Mouse (Mus musculus) embryonic stem cell, embryonic (primary cell): Measurements from ENCODE around the gene 1700029F12Rik.

ENCODE experiments used
- CTCF ChIA-PET, 4 experiments: fragments of 300-600 bp in 2 of 4; fragments of 350-600 bp in 2 of 4; sonication (Branson Sonifier 250); formaldehyde crosslinking; loops; one replicate each; lab custom pipeline; 2022; ENCODE audit warnings: inconsistent platforms in 2 of 4; lab: Charles Lee
- POLR2A ChIA-PET, 4 experiments: fragments of 300-600 bp in 2 of 4; fragments of 350-600 bp in 2 of 4; sonication (Branson Sonifier 250); formaldehyde crosslinking; loops; one replicate each; lab custom pipeline; 2022; ENCODE audit warnings: antibody characterized with exemption in 4 of 4, inconsistent platforms in 1 of 4; lab: Charles Lee

The 1700029F12Rik gene

DNA sequence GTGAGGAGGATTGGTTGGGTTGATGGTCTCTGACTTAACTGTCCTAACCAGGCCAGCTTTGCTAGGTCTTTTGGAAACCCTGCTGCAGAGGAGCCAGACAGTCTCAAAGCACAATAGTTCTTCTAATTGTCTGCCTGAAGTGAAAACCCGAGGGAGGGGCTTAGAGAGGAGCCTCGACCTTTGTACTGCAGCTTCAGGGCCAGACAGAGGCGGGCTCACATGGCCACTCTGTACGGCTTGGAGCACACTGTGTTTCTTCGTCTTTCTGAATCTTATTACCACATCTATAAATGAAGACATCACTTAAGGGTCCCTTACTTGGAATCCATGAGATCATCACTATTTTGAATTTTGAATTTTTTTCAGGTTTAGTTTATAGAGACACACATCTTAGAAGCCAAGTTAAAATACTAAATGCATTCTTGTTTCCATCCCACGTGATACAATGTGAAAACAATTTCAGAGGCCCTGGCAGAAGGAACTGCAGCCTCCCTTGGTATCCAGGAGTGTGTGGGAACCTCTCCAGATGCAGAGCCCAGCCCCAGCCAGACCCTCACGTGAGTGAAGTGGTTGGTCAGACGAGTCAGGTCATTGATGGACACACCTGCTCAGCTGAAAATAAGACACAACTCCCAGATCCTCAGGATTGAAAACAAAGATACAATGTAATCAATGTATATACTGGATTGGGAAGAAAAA is 40.7 kb downstream of the 1700029F12Rik start:
- ChIA-PET CTCF (no interaction called here), POLR2A (interaction anchor here in 2 of 4 experiments (0.5 to 1.2 kb wide), 3 partner anchors 9 to 80 kb away, joined by 3 read pairs; no protein-coding TSS in a partner anchor)

DNA sequence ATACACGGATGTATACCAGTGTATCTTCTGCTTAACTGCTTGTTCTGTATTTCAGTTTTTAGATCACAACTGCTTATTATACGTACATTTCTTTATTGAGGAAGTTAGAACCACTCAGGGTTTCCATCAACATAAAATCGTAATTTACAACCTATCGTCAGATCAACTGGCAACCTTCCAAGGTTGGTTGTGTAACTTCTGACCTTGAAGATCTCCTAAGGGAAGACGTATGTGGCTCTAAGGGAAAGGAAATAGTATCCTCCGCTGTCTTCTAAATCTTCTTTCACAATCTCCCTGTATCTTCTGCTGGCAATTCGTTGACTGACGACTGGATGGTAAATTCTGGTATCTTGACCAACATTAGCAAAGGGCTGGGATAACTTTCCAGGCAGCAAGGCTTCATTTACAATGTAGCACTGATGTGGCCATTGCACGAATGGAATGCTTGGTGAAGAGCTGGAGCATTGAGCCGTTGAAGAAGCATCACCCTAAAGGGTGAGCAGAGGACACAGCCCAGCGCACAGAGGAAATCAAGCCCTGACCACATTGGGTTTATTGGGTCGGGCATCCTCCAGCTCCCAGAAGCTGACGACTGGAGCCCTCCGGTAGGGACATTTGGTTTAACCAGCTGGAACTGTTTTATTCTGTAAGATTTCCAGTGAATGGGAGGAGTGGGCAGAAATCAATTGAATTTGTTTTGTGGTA is 43.4 kb downstream of the 1700029F12Rik start:
- POLR2A ChIA-PET = interaction anchor here in 1 of 4 experiments (0.7 kb wide), 1 partner anchor 13 kb away, joined by 3 read pairs; no protein-coding TSS in a partner anchor
- CTCF ChIA-PET = no interaction called here

DNA sequence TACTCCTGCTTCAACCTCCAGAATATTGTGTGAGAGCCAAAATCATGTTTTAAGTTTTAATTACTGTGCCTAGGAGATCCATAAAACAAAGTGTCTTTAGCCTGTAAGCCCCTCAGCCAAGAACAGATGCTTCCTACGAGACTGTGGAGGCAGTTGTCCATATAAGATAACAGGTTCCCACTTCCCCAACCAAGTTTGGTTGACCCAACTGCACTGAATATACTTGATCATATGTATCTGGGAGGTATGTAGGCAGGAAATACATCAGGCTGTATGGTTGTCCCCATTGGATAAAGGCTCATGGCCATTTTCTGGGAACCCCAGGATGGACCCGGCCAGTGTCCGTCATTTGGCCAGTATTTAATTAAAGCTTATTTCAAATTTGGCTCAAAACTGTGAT is 44.1 kb downstream of the 1700029F12Rik start:
- CTCF ChIA-PET = no interaction called here

DNA sequence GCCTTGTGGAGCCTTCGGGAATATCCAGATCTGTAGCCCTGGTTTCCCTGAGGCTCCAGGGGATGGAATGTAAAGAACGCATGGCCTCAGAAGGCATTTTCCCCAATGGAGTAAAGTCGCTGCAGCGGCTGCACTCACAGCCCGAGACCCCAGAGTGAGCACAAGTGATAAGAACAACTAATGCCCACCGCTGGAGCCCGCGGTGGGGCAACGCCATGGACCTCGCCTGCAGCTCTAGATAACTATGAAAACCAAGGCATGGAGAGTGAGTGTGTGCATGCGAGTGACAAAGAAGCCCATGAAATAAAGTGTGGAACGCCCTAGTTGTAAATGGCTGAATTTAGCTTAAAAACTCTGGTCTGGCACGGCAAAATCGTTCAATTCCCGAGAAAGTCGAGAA is 45.0 kb downstream of the 1700029F12Rik start:
- ChIA-PET CTCF (no interaction called here), POLR2A (no interaction called here)

More for the DNA sequence above, 44.1 kb downstream of the 1700029F12Rik start:
- POLR2A ChIA-PET = no interaction called here

DNA sequence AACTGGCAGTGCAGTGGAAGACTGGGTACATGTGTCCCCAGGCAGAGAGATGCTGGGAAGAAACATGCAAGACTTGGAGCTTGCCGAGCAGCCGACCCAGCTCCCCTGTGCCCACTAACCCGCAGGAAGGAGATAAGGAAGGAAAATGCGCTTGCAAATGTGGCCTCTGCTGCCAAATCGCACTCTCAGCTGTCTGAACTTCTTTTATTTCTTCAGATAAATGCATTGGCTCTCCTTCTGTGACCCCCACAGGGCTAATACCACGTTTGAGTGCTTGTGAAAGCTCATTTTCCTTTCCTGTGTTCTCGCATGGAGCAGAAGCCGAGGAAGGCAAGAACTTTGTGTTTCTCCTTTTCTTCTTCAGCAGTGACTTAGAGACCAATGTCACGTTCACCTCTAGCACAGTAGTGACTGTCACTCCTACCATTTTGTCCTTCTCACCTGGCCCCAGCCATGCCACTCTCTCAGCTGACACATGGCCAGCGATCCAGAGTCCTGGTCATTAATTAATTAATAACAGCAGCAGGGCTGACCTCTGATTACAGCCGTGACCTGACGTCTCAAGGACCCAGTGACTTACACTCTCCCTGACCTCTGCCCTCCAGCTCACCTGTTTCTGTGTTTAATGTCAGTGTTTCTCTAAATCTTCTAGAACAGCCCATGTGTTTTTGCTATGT is 48.4 kb downstream of the 1700029F12Rik start:
- CTCF ChIA-PET = interaction anchor here in 1 of 4 experiments (0.6 kb wide), 1 partner anchor 1040 kb away, joined by 13 read pairs; no protein-coding TSS in a partner anchor
- POLR2A ChIA-PET = no interaction called here

DNA sequence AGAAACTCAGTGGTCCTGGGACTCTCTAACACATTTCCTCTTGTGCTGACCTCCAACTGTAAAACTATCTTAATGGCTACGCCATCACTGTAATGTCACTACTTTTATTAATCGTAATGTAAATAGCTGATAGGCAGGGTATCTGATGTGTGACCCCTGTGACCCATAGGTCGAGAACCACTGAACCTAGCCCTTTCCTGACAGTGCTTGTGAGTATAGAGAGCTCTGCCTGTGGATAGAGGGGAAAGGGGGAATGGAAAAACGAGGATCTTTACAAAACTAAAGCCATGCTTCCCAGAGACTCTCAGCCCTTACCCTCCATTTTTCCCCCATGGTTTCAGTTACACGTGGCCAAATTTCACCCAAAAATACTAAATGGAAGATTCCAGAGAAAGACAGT is 49.5 kb downstream of the 1700029F12Rik start:
- POLR2A ChIA-PET = interaction anchor here in 2 of 4 experiments (0.6 to 1.5 kb wide), 5 partner anchors 9 to 1633 kb away, joined by 3 to 4 read pairs (median 3); partner anchors contain the start of gene Gcnt4 (in 1 of the 2)
- CTCF ChIA-PET = interaction anchor here in 2 of 4 experiments (0.6 to 0.7 kb wide), 2 partner anchors 125 to 385 kb away, joined by 4 to 5 read pairs; no protein-coding TSS in a partner anchor

DNA sequence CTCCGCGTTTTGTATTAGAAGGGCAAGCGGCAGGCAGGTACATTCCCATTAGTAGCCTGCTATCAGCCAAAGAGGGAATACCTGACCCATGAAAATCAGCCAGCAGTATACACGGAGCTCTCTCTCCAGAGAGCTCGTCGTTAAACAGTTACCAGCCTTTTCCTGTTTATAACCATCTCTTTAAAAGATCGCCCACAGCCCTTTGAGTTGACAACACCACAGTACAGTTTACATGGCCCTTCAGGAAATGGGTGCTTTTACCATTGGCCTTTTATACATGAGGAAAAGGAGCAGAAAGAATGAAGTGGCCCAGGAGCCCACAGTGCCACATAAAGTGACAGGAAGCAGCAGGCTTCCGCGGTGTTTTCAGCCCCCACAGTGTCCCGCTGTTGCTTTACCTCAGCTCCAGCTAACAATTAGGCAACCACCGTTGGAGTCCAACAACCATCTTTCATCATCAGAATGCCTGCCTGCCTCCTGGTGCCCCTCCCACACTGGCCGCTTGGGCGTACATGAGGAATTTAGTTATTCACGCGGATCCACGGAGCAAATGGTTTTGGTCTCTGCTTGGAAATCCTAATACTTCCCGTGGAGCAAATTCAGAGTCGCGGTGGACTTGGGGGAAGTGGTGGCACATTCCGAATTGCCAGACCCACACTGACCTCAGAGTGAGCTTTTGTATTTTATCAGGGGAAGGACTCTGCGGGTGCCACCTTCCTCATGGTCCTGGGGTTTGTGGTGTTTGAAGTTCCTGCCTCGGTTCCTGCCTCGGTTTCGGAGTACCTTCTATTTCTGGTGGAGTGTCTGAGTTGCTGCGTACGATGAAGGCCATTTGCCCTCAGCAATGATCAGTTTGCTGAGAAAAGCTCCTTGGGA is 50.7 kb downstream of the 1700029F12Rik start:
- POLR2A ChIA-PET = interaction anchor here in 2 of 4 experiments (0.7 to 1.5 kb wide), 8 partner anchors 11 to 104 kb away, joined by 3 to 4 read pairs (median 3); partner anchors contain the start of gene Gcnt4 (in 1 of the 2)
- CTCF ChIA-PET = interaction anchor here in 2 of 4 experiments (0.6 to 0.8 kb wide), 2 partner anchors 84 to 200 kb away, joined by 3 read pairs; partner anchors contain the start of gene Fam169a (in 1 of the 2)

DNA sequence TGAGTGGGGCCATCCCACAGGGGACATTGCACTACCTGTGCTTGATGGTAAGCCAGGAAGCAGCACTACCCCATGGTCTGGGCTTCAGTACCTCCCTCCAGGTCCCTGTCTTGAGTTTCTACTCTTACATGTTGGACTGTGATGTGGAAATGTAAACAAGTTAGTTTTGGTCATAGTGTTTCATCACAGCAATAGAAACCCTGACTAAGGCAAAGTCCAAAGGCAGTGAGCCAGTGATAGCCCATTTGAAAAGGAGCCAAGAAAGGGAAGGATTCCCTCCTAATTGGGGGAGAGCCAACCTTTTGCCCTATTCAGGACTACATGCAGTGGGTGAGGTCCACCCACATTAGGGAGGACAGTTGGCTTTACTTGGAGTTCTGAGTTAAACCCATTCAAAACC is 53.6 kb downstream of the 1700029F12Rik start:
- POLR2A ChIA-PET = no interaction called here

DNA sequence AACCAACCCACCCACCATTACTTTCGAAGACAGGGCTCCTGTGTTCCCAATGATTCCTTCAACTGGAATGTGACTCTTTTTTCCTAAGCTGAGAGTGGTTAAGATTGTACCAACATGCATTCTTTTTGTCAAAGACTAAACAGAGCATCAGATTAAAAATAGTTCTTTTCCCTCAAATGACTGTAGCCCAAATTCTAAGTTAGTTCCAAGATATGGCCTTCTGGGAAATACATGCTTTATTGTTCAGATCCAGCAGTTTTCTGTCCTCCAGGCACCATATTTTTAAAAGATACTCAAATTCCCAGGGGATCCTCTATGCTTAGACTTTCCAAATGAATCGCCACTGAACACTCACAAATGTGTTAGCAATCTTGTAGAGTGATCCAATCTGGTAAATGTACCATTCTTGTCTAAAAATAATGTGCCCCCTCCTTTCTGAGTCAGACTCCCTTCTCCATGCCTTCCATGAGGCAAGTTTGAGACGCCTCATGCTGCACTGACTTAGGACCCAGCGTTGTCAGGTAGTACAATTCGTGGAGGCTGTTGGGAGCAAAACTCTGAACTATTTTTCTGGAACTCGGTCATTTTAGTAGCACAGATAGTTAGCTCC is 57.1 kb downstream of the 1700029F12Rik start:
- ChIA-PET CTCF (no interaction called here), POLR2A (interaction anchor here in 1 of 4 experiments (0.7 kb wide), 1 partner anchor 11 kb away, joined by 3 read pairs; no protein-coding TSS in a partner anchor)

More for the DNA sequence above, 53.6 kb downstream of the 1700029F12Rik start:
- CTCF ChIA-PET = no interaction called here

DNA sequence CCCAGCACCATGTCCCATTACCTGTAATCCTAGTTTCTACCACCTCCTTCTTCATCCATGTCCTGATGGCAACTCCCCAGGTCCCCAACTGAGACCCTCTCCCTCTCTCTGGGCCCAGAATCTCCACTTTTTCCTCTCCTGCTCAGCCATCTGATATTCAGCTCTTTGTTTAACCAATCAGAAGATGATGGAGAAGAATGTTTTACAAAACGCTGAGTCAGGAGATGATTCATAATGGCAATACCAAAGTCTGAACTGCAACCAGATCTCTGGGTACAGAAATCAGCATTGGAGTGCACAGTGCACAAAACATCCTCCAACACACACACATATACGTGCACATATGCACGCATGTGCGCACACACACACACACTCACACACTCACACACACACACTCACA is 60.8 kb downstream of the 1700029F12Rik start:
- ChIA-PET POLR2A (no interaction called here), CTCF (no interaction called here)
